Mouse (Mus musculus) CH12.LX (cell line): ENCODE results near the gene Atp8a2.

ENCODE experiments used
- CTCF ChIP-seq, 2 experiments: IDR thresholded peaks in 1 of 2; conservative IDR thresholded peaks in 1 of 2; 2 replicates each; pipeline ENCODE4 v1.5.1; 2011 to 2012; ENCODE audit warnings: low read depth in 2 of 2, low read length in 2 of 2, improper control_type of control experiment in 1 of 2, inconsistent platforms in 1 of 2, mild to moderate bottlenecking in 1 of 2, moderate library complexity in 1 of 2
- EP300 ChIP-seq: IDR thresholded peaks from 2 replicates; pipeline ENCODE4 v1.6.1; 2011; ENCODE audit warnings: low read length, improper control_type of control experiment
- JUND ChIP-seq: conservative IDR thresholded peaks from 2 replicates; pipeline ENCODE4 v1.6.1; 2011; ENCODE audit warnings: low read depth, low read length, improper control_type of control experiment
- MAX ChIP-seq: IDR thresholded peaks from 2 replicates; pipeline ENCODE4 v1.6.1; 2011; ENCODE audit warnings: low read length, improper control_type of control experiment
- MEF2A ChIP-seq: IDR thresholded peaks from 2 replicates; pipeline ENCODE4 v1.6.1; 2014; ENCODE audit warnings: low read depth, mild to moderate bottlenecking, inconsistent platforms, low read length, improper control_type of control experiment, borderline replicate concordance
- POLR2A ChIP-seq: IDR thresholded peaks from 2 replicates; pipeline ENCODE4 v1.6.1; 2011; ENCODE audit warnings: low read depth, mild to moderate bottlenecking, improper control_type of control experiment, low read length
- RCOR1 ChIP-seq: conservative IDR thresholded peaks from 2 replicates; pipeline ENCODE4 v1.6.1; 2012; ENCODE audit warnings: low read depth, mild to moderate bottlenecking, inconsistent platforms, low read length, improper control_type of control experiment
- SIN3A ChIP-seq: IDR thresholded peaks from 2 replicates; pipeline ENCODE4 v1.6.1; 2012; ENCODE audit warnings: low read length, improper control_type of control experiment, inconsistent platforms
- SMC3 ChIP-seq: IDR thresholded peaks from 2 replicates; pipeline ENCODE4 v1.6.1; 2011; ENCODE audit warnings: low read depth, low read length, improper control_type of control experiment
- TCF12 ChIP-seq: IDR thresholded peaks from 2 replicates; pipeline ENCODE4 v1.6.1; 2014; ENCODE audit warnings: low read depth, mild to moderate bottlenecking, inconsistent platforms, low read length, improper control_type of control experiment
- UBTF ChIP-seq: IDR thresholded peaks from 2 replicates; pipeline ENCODE4 v1.6.1; 2012; ENCODE audit warnings: low read depth, mild to moderate bottlenecking, inconsistent platforms, low read length, improper control_type of control experiment, moderate library complexity
- ZC3H11A ChIP-seq: IDR thresholded peaks from 2 replicates; pipeline ENCODE4 v1.6.1; 2012; ENCODE audit warnings: low read depth, mild to moderate bottlenecking, inconsistent platforms, low read length, improper control_type of control experiment
- ZNF384 ChIP-seq: IDR thresholded peaks from 2 replicates; pipeline ENCODE4 v1.6.1; 2012; ENCODE audit warnings: low read depth, low read length, improper control_type of control experiment, inconsistent platforms

DNA sequence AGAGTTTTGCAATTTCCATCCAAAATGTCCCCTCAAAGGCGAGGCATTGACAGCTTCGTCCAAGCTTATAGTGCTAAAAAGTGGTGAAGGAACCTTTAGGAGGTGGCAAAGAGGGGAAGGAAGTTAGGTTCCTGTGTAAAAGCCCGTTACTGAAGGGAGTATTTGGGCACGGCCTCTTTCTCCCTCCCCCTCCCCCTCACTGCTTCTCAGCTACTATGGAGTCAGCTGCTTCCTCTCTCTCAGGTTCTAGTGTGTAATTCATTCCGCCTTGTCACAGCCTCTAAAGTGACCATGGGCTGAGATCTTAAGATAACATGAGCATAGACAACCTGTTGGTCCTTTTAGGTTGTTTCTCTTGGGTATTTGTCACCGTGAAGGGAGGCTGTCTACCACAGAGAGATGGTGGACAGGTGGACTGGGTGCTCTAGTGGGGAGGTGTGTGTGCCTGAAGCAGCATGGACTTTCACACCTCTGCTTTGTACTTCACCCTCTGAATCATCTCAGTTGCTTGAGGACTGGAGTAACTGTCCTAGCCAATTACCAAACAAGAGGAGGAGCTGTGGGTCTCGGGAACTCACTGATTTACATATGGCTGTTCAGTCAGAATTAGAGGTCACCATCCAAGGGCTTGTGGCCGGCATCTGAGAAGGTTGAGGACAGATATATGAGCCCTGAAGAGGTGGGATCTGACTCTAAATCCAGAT lies 229.0 kb downstream of the Atp8a2 start:
- TF ChIP-seq CTCF (conservative IDR thresholded peaks at IDR 0.05 in 1 of 2, IDR thresholded peaks at IDR 0.05 in 1 of 2; ENCODE audit: low read depth in 2 of 2, low read length in 2 of 2) (no peak), EP300 (no peak), RCOR1 (no peak), MEF2A (no peak), SMC3 (no peak), POLR2A (peak; percentile 40; the same call in 1 of the 2 replicates), JUND (no peak), ZC3H11A (no peak), SIN3A (no peak), ZNF384 (no peak), UBTF (no peak), MAX (peak; percentile 68; the same call in 1 of the 2 replicates), TCF12 (peak; percentile 39; the same call in 1 of the 2 replicates)
